Mouse (Mus musculus) forebrain, embryonic 15.5 days (tissue): Measurements from ENCODE around the gene Reep1. TPM values are rescaled to one million over a fixed set of nuclear protein-coding genes. Genes with fewer than 3 reads are reported as not detected.
A peak's percentile ranks its signal among the peaks of the same experiment; 100 is the strongest.

ENCODE experiments used
- ATAC-seq: fragments of 200-750 bp; cut with Nextera tagmentation; replicated peaks from 2 replicates; pipeline ENCODE4 v1.8.0; 2017; ENCODE audit warnings: mild to moderate bottlenecking, moderate TSS enrichment, moderate library complexity
- H3K27ac ChIP-seq: fragments of 300-500 bp; sonication (generic); replicated peaks from 2 replicates; pipeline ENCODE4 v1.5.1; 2015; ENCODE audit warnings: mild to moderate bottlenecking, inconsistent platforms
- H3K27me3 ChIP-seq: fragments of 300-500 bp; sonication (generic); 2 replicates; pipeline ENCODE4 v1.6.1; 2015; ENCODE audit warnings: inconsistent platforms
- H3K36me3 ChIP-seq: fragments of 300-500 bp; sonication (generic); 2 replicates; pipeline ENCODE4 v1.6.1; 2015; ENCODE audit warnings: mild to moderate bottlenecking, inconsistent platforms
- H3K4me1 ChIP-seq: fragments of 300-500 bp; sonication (generic); 2 replicates; pipeline ENCODE4 v1.6.1; 2015; ENCODE audit warnings: inconsistent platforms
- H3K4me2 ChIP-seq: fragments of 300-500 bp; sonication (generic); replicated peaks from 2 replicates; pipeline ENCODE4 v1.6.1; 2015; ENCODE audit warnings: mild to moderate bottlenecking, inconsistent platforms
- H3K4me3 ChIP-seq: fragments of 300-500 bp; sonication (generic); 2 replicates; pipeline ENCODE4 v1.5.1; 2015; ENCODE audit warnings: mild to moderate bottlenecking, inconsistent platforms
- H3K9ac ChIP-seq: fragments of 300-500 bp; sonication (generic); replicated peaks from 2 replicates; pipeline ENCODE4 v1.6.1; 2015; ENCODE audit warnings: mild to moderate bottlenecking, inconsistent platforms
- H3K9me3 ChIP-seq: fragments of 300-500 bp; sonication (generic); 2 replicates; pipeline ENCODE4 v1.6.1; 2016; ENCODE audit warnings: inconsistent platforms
- WGBS: fragments of 180-500 bp; shearing (Covaris S2); methylation state at CpG from one replicate; pipeline ENCODE4 v1.1.7; 2015; ENCODE audit warnings: mixed read lengths; 5-methylcytosine and 5-hydroxymethylcytosine counted together
- polyA plus RNA-seq: library from polyadenylated mRNA; unstranded; fragments of >200 nt; fragmentation: Nextera tagmentation; extraction: Ambion mirVana; gene quantifications from 2 replicates; pipeline ENCODE4 v1.2.1, GENCODE M21; 2015

Reep1 gene
- polyA plus RNA-seq = 182 and 188 TPM in 2 replicates

GRCm38 (mm10) chr6:71707511-71708501 lies at the start of gene Reep1:
Gene Reep1, plus strand, starts transcription at chr6:71707561.
- Histone ChIP-seq H3K9me3 (no peaks in the 10 kb centered on the region), H3K4me1 (peaks cover 17% of the 10 kb centered on the region), H3K27ac (peak within 1 kb of the TSS; percentile 90), H3K36me3 (no peaks in the 10 kb centered on the region), H3K4me2 (peak within 1 kb of the TSS; percentile 74), H3K27me3 (no peaks in the 10 kb centered on the region), H3K9ac (peak within 1 kb of the TSS; percentile 93), H3K4me3 (peak within 1 kb of the TSS; percentile 76)
- ATAC-seq = peak; percentile 91
- under 1% methylated on average over 86 of the region's 91 CpGs for WGBS

GRCm38 (mm10) chr6:71658290-71658689 lies 49.1 kb upstream of the Reep1 start:
- no peaks in the 10 kb centered on the region for H3K4me1 ChIP-seq
- 64% methylated on average over 2 of the region's 2 CpGs for WGBS
- H3K27ac ChIP-seq = no peak overlapping the region
- H3K4me2 ChIP-seq = no peak overlapping the region
- H3K9me3 ChIP-seq = no peaks in the 10 kb centered on the region
- no peaks in the 10 kb centered on the region for H3K36me3 ChIP-seq
- H3K4me3 ChIP-seq = no peak overlapping the region
- H3K27me3 ChIP-seq = no peaks in the 10 kb centered on the region
- no peak for ATAC-seq
- H3K9ac ChIP-seq = no peak overlapping the region

GRCm38 (mm10) chr6:71664511-71664910 lies 42.9 kb upstream of the Reep1 start:
- Histone ChIP-seq H3K36me3 (no peaks in the 10 kb centered on the region), H3K27ac (no peak overlapping the region), H3K27me3 (no peaks in the 10 kb centered on the region), H3K9ac (no peak overlapping the region), H3K4me1 (no peaks in the 10 kb centered on the region), H3K4me3 (no peak overlapping the region), H3K9me3 (0 out of 2 replicates have a peak, but pooled peaks cover 3% of the 10 kb centered on the region), H3K4me2 (no peak overlapping the region)
- WGBS = 80% methylated on average over 1 of the region's 1 CpGs
- ATAC-seq = no peak

DNA sequence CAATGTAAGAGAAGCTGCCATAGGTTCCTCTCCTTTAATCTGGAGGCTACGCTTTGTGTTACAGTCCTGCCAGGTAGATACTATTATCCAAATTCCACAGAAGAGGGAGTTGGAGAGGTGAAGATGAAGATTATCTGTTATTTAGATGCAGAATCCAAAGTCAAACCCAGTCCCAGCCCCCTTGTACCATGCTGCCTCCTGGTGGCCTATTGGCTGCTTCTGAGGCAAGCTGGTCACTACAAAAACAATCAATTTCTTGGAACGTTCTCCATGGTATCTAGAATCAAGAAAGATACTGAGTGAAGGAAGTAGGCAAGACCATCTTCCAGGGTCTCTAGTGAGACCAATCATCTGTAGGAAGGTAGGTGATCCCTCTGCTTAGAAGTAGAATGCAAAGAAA lies 34.2 kb upstream of the Reep1 start:
- H3K9me3 ChIP-seq = 0 out of 2 replicates have a peak, but pooled peaks cover 3% of the 10 kb centered on the region
- no peak overlapping the region for H3K9ac ChIP-seq
- H3K4me1 ChIP-seq = no peaks in the 10 kb centered on the region
- no peaks in the 10 kb centered on the region for H3K27me3 ChIP-seq
- H3K36me3 ChIP-seq = no peaks in the 10 kb centered on the region
- no peak overlapping the region for H3K27ac ChIP-seq
- no peak for ATAC-seq
- no peak overlapping the region for H3K4me3 ChIP-seq
- H3K4me2 ChIP-seq = no peak overlapping the region
- 70% methylated on average over 2 of the region's 2 CpGs for WGBS

GRCm38 (mm10) chr6:71678891-71679290 lies 28.5 kb upstream of the Reep1 start:
- H3K4me2 ChIP-seq = no peak overlapping the region
- WGBS = 67% methylated on average over 7 of the region's 7 CpGs

GRCm38 (mm10) chr6:71695150-71695549 lies 12.2 kb upstream of the Reep1 start:
- Histone ChIP-seq H3K9me3 (no peaks in the 10 kb centered on the region), H3K4me1 (no peaks in the 10 kb centered on the region), H3K36me3 (no peaks in the 10 kb centered on the region), H3K27ac (no peak overlapping the region), H3K27me3 (no peaks in the 10 kb centered on the region), H3K4me3 (no peak overlapping the region), H3K9ac (no peak overlapping the region), H3K4me2 (no peak overlapping the region)
- 92% methylated on average over 2 of the region's 2 CpGs for WGBS
- no peak for ATAC-seq

More at GRCm38 (mm10) chr6:71678891-71679290, 28.5 kb upstream of the Reep1 start:
- no peak overlapping the region for H3K9ac ChIP-seq
- H3K4me1 ChIP-seq = no peaks in the 10 kb centered on the region
- H3K36me3 ChIP-seq = no peaks in the 10 kb centered on the region
- no peak overlapping the region for H3K27ac ChIP-seq
- no peak for ATAC-seq
- H3K27me3 ChIP-seq = no peaks in the 10 kb centered on the region
- no peaks in the 10 kb centered on the region for H3K9me3 ChIP-seq
- H3K4me3 ChIP-seq = no peak overlapping the region

DNA sequence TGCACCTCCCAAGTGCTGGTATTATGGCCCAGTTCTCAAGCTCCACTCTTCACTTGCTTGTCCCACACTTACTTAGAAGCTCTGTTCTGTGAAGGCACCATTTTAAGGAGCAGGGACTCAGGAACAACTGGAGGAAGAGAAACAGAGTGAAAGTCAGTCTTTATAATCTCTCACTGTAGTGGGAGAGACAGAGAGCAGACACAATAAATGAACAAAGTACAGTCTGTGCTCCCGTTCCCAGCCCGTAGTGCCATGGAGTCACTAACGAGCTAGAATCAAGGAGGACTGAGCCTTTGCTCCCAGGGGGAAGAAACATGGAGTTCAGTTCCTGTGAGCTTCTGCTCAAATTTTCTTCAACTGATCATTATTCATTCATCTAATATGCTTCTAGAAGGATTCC lies 11.8 kb upstream of the Reep1 start:
- no peak for ATAC-seq
- Histone ChIP-seq H3K4me2 (no peak overlapping the region), H3K27ac (no peak overlapping the region), H3K4me1 (no peaks in the 10 kb centered on the region), H3K36me3 (no peaks in the 10 kb centered on the region), H3K27me3 (no peaks in the 10 kb centered on the region), H3K9ac (no peak overlapping the region), H3K9me3 (no peaks in the 10 kb centered on the region), H3K4me3 (no peak overlapping the region)
- WGBS = 22% methylated on average over 3 of the region's 3 CpGs

- ATAC-seq = no peak
- WGBS = 86% methylated on average over 12 of the region's 12 CpGs
- Histone ChIP-seq H3K27ac (no peak overlapping the region), H3K36me3 (no peaks in the 10 kb centered on the region), H3K4me2 (peak overlapping the region; percentile 74), H3K9me3 (no peaks in the 10 kb centered on the region), H3K4me1 (peaks cover 17% of the 10 kb centered on the region), H3K4me3 (peak overlapping the region; percentile 76; the same call in 1 of the 2 replicates), H3K27me3 (no peaks in the 10 kb centered on the region), H3K9ac (no peak overlapping the region)
Observed at GRCm38 (mm10) chr6:71706871-71707270, 490 bp upstream of the Reep1 start.

DNA sequence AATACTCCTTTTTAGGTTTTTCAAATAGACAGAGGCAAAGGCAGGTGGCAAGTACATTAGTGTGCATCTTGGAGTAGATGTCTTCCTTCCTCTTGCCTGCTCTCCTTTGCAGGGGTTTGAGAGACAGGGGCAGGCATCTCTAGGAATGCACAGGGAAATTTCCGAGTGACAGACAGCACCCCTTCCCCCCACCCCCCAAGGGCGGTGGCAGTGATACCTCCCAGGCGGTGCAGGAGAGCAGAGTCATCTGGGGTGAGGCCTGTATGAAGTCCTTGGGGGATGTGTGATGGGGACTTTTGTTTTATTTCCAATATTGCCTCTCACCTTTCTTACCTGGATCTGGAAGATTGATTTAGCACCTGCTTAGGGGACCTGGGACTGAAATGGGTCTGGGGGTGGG lies 1.2 kb downstream of the Reep1 start:
- Histone ChIP-seq H3K9ac (peak overlapping the region; percentile 93), H3K36me3 (no peaks in the 10 kb centered on the region), H3K27ac (peak overlapping the region; percentile 90), H3K4me3 (peak overlapping the region; percentile 76), H3K4me2 (peak overlapping the region; percentile 74), H3K27me3 (no peaks in the 10 kb centered on the region), H3K9me3 (no peaks in the 10 kb centered on the region), H3K4me1 (peaks cover 17% of the 10 kb centered on the region)
- peak; percentile 33 for ATAC-seq
- WGBS = 5% methylated on average over 3 of the region's 3 CpGs

- H3K9ac ChIP-seq = no peak overlapping the region
- 91% methylated on average over 3 of the region's 3 CpGs for WGBS
- H3K4me2 ChIP-seq = no peak overlapping the region
- no peaks in the 10 kb centered on the region for H3K9me3 ChIP-seq
- no peak overlapping the region for H3K4me3 ChIP-seq
- H3K4me1 ChIP-seq = peaks cover 17% of the 10 kb centered on the region
- no peak overlapping the region for H3K27ac ChIP-seq
- ATAC-seq = no peak
- H3K36me3 ChIP-seq = no peaks in the 10 kb centered on the region
- H3K27me3 ChIP-seq = no peaks in the 10 kb centered on the region
Observed at GRCm38 (mm10) chr6:71710323-71710722, 3.0 kb downstream of the Reep1 start.

GRCm38 (mm10) chr6:71711201-71711600 lies 3.8 kb downstream of the Reep1 start:
- 36% methylated on average over 5 of the region's 5 CpGs for WGBS
- Histone ChIP-seq H3K4me1 (peaks cover 17% of the 10 kb centered on the region), H3K9me3 (no peaks in the 10 kb centered on the region), H3K36me3 (no peaks in the 10 kb centered on the region), H3K4me3 (no peak overlapping the region), H3K27me3 (no peaks in the 10 kb centered on the region), H3K27ac (no peak overlapping the region), H3K9ac (no peak overlapping the region), H3K4me2 (no peak overlapping the region)
- no peak for ATAC-seq

- H3K36me3 ChIP-seq = no peaks in the 10 kb centered on the region
- H3K4me3 ChIP-seq = no peak overlapping the region
- peaks cover 17% of the 10 kb centered on the region for H3K4me1 ChIP-seq
- no peak overlapping the region for H3K4me2 ChIP-seq
- WGBS = 92% methylated on average over 2 of the region's 2 CpGs
- no peak overlapping the region for H3K27ac ChIP-seq
- no peaks in the 10 kb centered on the region for H3K27me3 ChIP-seq
- H3K9me3 ChIP-seq = no peaks in the 10 kb centered on the region
- no peak for ATAC-seq
- H3K9ac ChIP-seq = no peak overlapping the region
Observed at GRCm38 (mm10) chr6:71713532-71713931, 6.2 kb downstream of the Reep1 start.
